Mouse (Mus musculus): Measurements from ENCODE around the gene Prrt2.

The Prrt2 gene

GRCm38 (mm10) chr7:127020491-127020890, 520 bp downstream of the Prrt2 start:
- intact Hi-C loops (cut with DNase I), result no loop called here

GRCm38 (mm10) chr7:127020031-127020430, 980 bp downstream of the Prrt2 start:
- intact Hi-C loops (cut with DNase I), result no loop called here

DNA sequence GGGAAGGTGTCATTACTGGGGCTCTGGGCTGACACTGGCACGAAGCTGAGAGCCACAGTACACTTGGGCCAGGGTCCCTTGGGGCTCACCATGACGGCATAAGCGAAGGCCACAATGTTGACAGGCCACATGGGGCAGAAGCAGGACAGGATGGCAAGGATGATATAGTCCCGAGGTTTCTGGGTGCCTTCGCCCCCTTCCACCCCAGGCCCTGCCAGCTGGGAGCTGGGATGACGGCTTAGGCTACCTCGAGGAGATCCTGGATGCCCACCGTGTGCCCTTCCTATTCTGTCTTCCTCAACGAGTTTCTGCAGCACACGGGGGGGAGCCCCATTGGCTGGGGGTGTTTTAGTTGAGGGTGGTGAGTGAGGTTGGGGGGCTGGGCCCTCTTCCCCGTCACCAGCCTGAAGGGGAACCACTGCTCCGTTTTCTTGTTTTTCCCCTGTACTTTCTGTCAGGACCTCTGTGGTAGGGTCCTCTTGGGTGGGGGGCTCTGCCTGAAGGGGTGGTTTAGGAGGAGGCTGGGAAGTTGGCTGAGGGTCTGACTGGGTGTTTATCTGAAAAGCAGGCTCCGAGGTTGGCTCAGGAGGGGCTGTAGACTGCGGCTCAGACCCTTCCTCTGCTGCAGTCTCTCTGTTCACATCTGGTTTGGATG, 1.6 kb downstream of the Prrt2 start:
- intact Hi-C loops (cut with DNase I), result no loop called here

GRCm38 (mm10) chr7:127018416-127019305, 2.4 kb downstream of the Prrt2 start:
- intact Hi-C loops (cut with DNase I), result no loop called here

GRCm38 (mm10) chr7:127017950-127018345, 3.1 kb downstream of the Prrt2 start:
- intact Hi-C loops (cut with DNase I), result no loop called here

- intact Hi-C loops (cut with DNase I), result no loop called here
Observed at GRCm38 (mm10) chr7:127016971-127017949, 3.8 kb downstream of the Prrt2 start, which contains the start of gene Pagr1a. Gene Pagr1a (minus strand): TSS chr7:127017352.

DNA sequence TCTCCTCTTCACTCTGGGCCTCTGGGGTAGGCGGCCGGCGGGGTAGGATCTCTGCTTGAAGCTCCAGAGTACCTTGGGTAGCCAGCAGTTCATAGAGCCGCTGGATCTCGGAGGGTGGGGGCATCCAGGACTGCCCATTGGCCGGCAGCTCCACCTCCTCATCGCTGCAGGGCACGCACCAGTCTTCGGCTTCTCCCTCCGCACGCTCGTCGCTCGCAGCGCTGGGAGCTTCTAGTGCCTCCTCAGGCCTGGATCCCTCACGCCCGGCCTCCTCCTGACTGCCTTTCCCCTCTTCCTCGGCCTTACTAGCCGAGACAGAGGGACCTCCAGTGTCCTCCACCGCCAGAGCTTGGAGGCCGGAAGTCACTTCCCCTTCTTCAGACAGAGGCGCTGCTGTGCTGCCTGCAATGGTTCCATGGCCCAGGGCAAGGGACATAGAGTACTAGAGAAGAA, 4.5 kb downstream of the Prrt2 start:
- intact Hi-C loops (cut with DNase I), result no loop called here

GRCm38 (mm10) chr7:127016481-127016485, 4.7 kb downstream of the Prrt2 start, which contains the start of gene Pagr1b:
Gene Pagr1b (minus strand): TSS chr7:127016484.
- intact Hi-C loops (cut with DNase I), result no loop called here

GRCm38 (mm10) chr7:127016081-127016480, 4.9 kb downstream of the Prrt2 start:
- intact Hi-C loops (cut with DNase I), result no loop called here

DNA sequence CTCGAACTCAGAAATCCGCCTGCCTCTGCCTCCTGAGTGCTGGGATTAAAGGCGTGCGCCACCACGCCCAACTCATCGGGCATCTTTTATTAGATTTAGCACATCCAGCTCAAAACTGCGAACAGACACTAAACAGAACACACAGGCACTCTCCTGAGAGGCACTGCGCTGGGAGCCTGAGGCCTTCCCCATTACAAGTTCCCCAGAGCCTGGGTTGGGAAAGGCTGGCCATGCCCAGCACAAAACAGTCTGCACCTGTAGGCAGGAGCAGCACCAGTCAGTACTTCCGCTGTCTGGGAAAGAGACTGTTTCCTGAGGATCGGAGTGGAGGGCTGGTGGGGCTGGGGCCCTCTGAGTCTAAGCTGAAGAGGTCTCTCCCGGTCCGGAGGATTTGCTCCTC, 6.0 kb downstream of the Prrt2 start:
- intact Hi-C loops (cut with DNase I), result loop anchor here (5.0 kb wide), 1 partner anchor 38 kb away; the partner anchor contains the start of genes Cdipt and Cdiptos

DNA sequence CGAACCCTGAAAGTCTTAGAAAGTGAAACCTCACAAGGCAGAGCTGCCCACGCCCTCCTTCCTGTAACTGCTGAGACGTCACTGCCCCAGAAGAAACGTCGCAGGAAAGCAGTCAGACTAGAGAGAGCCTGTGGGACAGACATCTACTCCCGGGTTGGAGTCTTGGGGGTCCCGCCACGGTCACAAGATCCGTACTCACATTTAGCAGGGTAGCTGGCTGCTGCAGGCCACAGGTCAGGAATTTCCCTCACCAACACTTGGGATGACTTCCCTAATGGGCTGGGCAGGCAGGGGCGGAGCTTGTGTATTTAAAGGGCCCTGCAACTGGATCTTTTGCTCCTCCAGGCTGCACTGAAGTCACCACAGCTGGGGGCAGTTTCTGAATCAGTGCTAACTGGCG, 6.7 kb downstream of the Prrt2 start, which contains the start of gene Mvp:
TSS of gene Mvp (minus strand) at position 302 of the 400 bp plus-strand sequence.
- intact Hi-C loops (cut with DNase I), result loop anchor here (5.0 kb wide), 1 partner anchor 37 kb away; the partner anchor contains the start of genes Cdipt and Cdiptos

DNA sequence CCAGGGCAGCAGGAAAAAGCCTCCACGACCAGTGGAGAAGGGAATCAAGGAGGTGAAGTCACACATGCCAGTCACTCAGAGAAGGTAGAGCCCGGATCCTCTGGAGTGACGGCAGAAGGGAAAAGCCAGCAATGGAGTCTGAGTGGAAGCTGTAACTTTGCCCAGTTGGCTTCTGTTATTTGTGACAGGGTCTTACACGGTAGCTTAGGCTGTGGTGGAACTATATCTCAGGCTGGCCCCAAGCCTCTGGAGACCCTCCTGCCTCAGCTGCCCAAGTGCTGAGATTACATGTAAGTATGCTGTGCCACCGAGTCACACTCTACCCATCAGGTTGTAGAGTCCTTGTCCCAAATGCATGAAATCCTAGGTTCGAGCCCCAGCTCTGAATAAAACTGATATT, 7.6 kb downstream of the Prrt2 start:
- intact Hi-C loops (cut with DNase I), result loop anchor here (5.0 kb wide), 1 partner anchor 36 kb away; the partner anchor contains the start of genes Cdipt and Cdiptos

DNA sequence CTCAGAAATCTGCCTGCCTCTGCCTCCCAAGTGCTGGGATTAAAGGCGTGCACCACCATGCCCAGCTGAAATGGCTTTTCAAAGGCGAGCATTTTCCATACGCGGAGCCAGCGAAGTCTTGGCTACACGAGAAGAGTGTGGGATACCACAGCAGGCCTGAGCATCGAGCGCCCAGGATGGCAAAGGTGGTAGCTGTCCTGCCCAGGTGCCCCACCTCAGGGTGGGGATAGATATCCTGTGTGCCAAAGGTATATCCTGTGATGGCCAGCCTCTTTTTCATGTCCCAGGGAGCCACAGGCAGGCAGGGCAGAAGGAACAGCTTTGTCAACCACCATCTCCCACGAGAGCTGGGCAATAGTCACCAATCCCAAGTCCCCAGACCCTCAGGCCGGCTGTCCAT, 8.2 kb downstream of the Prrt2 start:
- intact Hi-C loops (cut with DNase I), result loop anchor here (5.0 kb wide), 1 partner anchor 36 kb away; the partner anchor contains the start of genes Cdipt and Cdiptos

DNA sequence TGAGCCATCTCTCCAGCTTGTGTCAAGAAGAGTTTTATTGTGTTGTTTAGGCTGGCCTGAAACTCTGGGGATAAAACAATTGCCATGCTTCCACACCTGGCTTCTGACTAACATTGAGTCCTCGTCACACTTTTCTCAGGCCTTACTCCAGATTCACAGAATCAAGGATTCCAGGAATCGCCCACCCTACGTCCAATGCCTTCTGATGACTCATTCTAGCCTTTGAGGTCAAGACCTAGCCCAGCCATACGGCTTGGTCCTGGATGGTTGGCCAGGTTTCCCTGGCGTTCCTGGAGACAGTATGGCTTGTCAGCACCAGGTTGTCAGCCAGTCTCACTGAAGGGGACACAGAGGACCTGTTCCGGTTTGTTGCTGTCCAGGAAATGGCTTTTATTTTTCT, 8.6 kb downstream of the Prrt2 start:
- intact Hi-C loops (cut with DNase I), result loop anchor here (5.0 kb wide), 1 partner anchor 35 kb away; the partner anchor contains the start of genes Cdipt and Cdiptos

GRCm38 (mm10) chr7:127011717-127012116, 9.3 kb downstream of the Prrt2 start:
- intact Hi-C loops (cut with DNase I), result loop anchor here (5.0 kb wide), 1 partner anchor 34 kb away; the partner anchor contains the start of genes Cdipt and Cdiptos

DNA sequence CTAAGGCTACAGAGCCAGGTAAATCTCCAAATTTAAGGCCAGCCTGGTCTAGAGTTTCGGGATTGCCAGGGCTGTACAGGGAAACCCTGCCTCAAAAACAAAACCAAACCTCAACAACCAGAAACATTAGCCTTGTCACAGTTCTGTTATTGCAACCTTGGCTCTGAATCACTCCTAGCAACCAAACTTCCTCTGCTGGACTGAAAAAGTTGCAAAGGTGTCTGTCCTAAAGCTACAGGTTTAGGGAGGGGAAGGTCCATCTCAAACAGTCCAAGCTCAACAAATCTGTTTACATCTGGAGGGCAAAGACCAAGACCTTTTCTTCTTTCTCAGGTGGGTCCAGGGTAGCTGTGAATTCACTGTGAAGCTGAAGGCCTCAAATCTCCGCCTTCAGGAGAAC, 10.0 kb downstream of the Prrt2 start:
- intact Hi-C loops (cut with DNase I), result loop anchor here (5.0 kb wide), 1 partner anchor 34 kb away; the partner anchor contains the start of genes Cdipt and Cdiptos

DNA sequence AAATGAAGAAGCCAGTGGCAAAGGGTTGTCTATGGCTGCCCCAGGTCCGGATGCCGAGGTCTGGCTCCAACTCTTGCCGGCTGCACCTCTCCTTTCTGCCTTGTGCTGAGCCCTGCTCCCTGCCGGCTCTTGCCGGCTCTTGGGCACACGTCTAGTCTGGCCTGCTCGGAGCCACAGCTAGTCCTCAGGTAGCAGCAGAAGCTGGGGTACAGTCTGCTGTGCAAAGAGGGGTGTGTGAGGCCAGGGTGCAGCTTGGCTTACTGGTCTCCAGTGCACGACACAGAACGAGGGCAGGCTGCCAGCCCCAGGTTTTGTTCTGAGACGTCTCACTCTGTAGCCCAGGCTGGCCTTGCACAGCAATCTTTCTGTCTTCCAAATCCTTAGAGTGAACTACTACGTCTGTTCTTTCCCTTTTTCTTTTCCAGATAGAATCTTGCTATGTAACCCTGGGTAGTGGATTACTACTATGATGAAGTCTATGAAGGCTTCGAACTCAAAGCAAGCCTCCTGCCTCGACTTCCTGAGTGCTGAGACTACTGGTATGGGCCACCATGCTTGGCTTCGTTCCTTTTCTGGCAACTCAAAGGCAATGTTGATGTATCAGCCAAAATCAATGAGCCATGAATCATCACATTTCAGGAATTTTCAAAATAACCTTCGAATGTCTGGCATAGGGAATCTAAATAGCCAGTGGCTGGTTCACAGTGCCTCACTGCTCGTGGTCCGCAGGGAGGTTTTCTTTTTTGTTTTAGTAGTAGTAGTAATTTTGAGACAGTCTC, 11.5 kb downstream of the Prrt2 start:
- intact Hi-C loops (cut with DNase I), result loop anchor here (5.0 kb wide), 1 partner anchor 32 kb away; the partner anchor contains the start of genes Cdipt and Cdiptos

- intact Hi-C loops (cut with DNase I), result no loop called here
Observed at GRCm38 (mm10) chr7:127008239-127009019, 12.6 kb downstream of the Prrt2 start.

GRCm38 (mm10) chr7:127007313-127008024, 13.5 kb downstream of the Prrt2 start:
- intact Hi-C loops (cut with DNase I), result no loop called here
